Mouse (Mus musculus): ENCODE results near the gene Atp6v1g2. TPM values are rescaled to one million over a fixed set of nuclear protein-coding genes. Genes with fewer than 3 reads are reported as not detected.

The Atp6v1g2 gene
- polyA plus RNA-seq, 1 experiment from 2014 or later, result 5.2 TPM

DNA sequence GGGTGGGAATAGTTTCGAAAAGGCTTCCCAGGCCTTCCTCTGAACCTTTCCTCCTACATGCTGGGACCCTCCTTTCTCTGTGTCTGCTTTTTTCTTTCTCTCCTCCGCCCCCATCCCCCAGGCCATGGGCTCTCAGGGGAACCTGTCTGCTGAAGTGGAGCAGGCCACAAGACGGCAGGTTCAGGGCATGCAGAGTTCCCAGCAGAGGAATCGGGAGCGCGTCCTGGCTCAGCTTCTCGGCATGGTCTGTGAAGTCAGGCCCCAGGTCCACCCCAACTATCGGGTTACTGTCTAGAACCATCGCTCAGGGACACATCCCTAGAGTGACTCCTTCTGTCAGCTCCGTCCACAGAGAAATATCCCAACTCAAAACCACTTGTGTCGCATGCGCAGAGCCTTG is 4.0 kb downstream of the Atp6v1g2 start:
- 81% methylated on average over 12 of the region's 12 CpGs for WGBS

DNA sequence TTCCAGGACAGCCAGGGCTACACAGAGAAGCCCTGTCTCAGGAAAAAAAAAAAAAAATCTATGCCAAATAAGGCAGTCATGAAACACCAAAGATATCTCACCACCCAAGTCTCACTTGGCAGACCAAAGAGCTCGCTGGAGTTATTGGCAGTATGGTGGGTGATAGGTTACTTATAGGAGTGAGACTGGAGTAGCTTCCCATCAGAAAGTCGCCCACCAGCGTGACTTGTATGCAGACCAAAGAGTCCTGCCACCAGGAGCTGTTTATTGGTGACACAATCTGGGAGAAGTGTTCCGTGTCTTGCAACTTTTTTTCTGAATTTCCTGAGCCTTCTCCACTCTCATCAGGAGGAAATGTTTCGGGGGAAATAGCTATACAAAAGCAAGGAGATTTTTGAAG is 6.2 kb downstream of the Atp6v1g2 start:
- Histone ChIP-seq H3K27ac (replicated peaks; ENCODE audit: low read depth, low read length) (no peak overlapping the region), H3K27me3 (replicated peaks; ENCODE audit: control insufficient read depth, insufficient read depth, low read length) (no peaks in the 10 kb centered on the region), H3K36me3 (ENCODE audit: control insufficient read depth, insufficient read depth, low read length) (peaks cover 19% of the 10 kb centered on the region), H3K9ac (ENCODE audit: low read depth, low read length) (no peak overlapping the region), H3K4me1 (ENCODE audit: control insufficient read depth, insufficient read depth, low read length) (peaks cover 22% of the 10 kb centered on the region), H3K4me2 (ENCODE audit: low read depth, low read length) (no peak overlapping the region), H3K4me3 (ENCODE audit: low read depth, low read length) (no peak overlapping the region), H3K9me3 (ENCODE audit: control insufficient read depth, low read length) (no peaks in the 10 kb centered on the region)
- ATAC-seq (ENCODE audit: low read depth) (no peak), DNase-seq (ENCODE audit: low spot score) (no peak)
- 80% methylated on average over 5 of the region's 5 CpGs for WGBS

More for the DNA sequence above, 4.0 kb downstream of the Atp6v1g2 start:
- ATAC-seq (ENCODE audit: low read depth) (no peak), DNase-seq (ENCODE audit: low spot score) (no peak)
- peaks cover 10% of the 10 kb centered on the region; the same call in 1 of the 2 replicates for H3K36me3 ChIP-seq (ENCODE audit: control insufficient read depth, insufficient read depth, low read length)
- no peak overlapping the region for H3K9ac ChIP-seq (ENCODE audit: low read depth, low read length)
- no peaks in the 10 kb centered on the region for H3K9me3 ChIP-seq (ENCODE audit: control insufficient read depth, low read length)
- no peak overlapping the region for H3K27ac ChIP-seq (replicated peaks; ENCODE audit: low read depth, low read length)
- no peak overlapping the region for H3K4me3 ChIP-seq (ENCODE audit: low read depth, low read length)
- peaks cover 10% of the 10 kb centered on the region; the same call in 1 of the 2 replicates for H3K4me1 ChIP-seq (ENCODE audit: control insufficient read depth, insufficient read depth, low read length)
- no peak overlapping the region for H3K4me2 ChIP-seq (ENCODE audit: low read depth, low read length)
- H3K27me3 ChIP-seq (replicated peaks; ENCODE audit: control insufficient read depth, insufficient read depth, low read length), result no peaks in the 10 kb centered on the region

GRCm38 (mm10) chr17:35240384-35241304 is 7.2 kb downstream of the Atp6v1g2 start:
- Histone ChIP-seq H3K4me2 (ENCODE audit: low read depth, low read length) (peak overlapping the region; percentile 86), H3K4me3 (ENCODE audit: low read depth, low read length) (peak overlapping the region; percentile 96), H3K27ac (replicated peaks; ENCODE audit: low read depth, low read length) (peak overlapping the region; percentile 99), H3K9ac (ENCODE audit: low read depth, low read length) (peak overlapping the region; percentile 100), H3K36me3 (ENCODE audit: control insufficient read depth, insufficient read depth, low read length) (peaks cover 28% of the 10 kb centered on the region), H3K9me3 (ENCODE audit: control insufficient read depth, low read length) (no peaks in the 10 kb centered on the region), H3K27me3 (replicated peaks; ENCODE audit: control insufficient read depth, insufficient read depth, low read length) (no peaks in the 10 kb centered on the region), H3K4me1 (ENCODE audit: control insufficient read depth, insufficient read depth, low read length) (peaks cover 21% of the 10 kb centered on the region)
- DNase-seq (ENCODE audit: low spot score), result no peak
- no peak for ATAC-seq (ENCODE audit: low read depth)
- WGBS, result 28% methylated on average over 12 of the region's 12 CpGs

DNA sequence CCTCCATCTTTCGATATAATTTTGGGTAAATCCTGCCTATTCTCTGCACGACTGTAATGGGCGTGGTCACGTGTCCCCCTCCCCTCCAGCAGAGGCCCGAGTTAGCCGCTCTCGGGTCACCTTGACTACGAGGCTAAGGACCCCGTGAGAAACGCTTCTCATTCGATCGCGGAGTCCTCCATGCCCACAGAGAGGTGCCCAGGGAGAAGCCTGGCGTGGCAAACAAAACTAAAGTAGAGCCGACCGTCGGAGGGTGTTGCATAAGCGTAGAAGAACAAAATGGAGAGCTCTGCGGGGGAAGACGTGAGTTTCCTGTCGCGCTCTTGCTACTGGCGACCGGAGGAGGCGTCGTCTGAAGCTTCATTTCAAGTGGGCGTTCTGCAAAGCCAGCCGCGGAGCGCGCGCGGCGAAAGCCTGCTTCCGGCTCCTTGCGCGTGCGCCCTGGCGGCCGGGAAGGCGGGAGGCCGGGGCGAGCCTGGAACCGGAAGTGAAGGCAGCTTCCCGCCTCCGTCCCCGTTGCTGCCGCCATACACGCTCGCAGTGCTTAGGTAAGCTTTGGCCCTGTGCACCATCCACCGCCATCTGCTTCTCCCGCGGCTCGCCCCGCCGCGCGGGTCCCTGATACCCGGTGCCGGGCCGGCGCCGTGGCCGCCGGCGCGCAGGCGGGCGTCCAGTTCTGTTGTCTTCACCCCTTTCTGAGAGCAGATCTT is 8.0 kb downstream of the Atp6v1g2 start, which contains the start of gene Ddx39b:
Gene Ddx39b (plus strand): TSS at position 442 of the 710 bp plus-strand sequence.
- peaks cover 36% of the 10 kb centered on the region for H3K36me3 ChIP-seq (ENCODE audit: control insufficient read depth, insufficient read depth, low read length)
- peak within 1 kb of the TSS; percentile 96 for H3K4me3 ChIP-seq (ENCODE audit: low read depth, low read length)
- H3K9me3 ChIP-seq (ENCODE audit: control insufficient read depth, low read length), result no peaks in the 10 kb centered on the region
- DNase-seq (ENCODE audit: low spot score) (peak; percentile 99), ATAC-seq (ENCODE audit: low read depth) (peak; percentile 93)
- peak within 1 kb of the TSS; percentile 100 for H3K9ac ChIP-seq (ENCODE audit: low read depth, low read length)
- H3K4me2 ChIP-seq (ENCODE audit: low read depth, low read length), result peak within 1 kb of the TSS; percentile 86
- H3K27ac ChIP-seq (replicated peaks; ENCODE audit: low read depth, low read length), result peak within 1 kb of the TSS; percentile 99
- H3K4me1 ChIP-seq (ENCODE audit: control insufficient read depth, insufficient read depth, low read length), result peaks cover 21% of the 10 kb centered on the region
- H3K27me3 ChIP-seq (replicated peaks; ENCODE audit: control insufficient read depth, insufficient read depth, low read length), result no peaks in the 10 kb centered on the region
- under 1% methylated on average over 49 of the region's 69 CpGs for WGBS

DNA sequence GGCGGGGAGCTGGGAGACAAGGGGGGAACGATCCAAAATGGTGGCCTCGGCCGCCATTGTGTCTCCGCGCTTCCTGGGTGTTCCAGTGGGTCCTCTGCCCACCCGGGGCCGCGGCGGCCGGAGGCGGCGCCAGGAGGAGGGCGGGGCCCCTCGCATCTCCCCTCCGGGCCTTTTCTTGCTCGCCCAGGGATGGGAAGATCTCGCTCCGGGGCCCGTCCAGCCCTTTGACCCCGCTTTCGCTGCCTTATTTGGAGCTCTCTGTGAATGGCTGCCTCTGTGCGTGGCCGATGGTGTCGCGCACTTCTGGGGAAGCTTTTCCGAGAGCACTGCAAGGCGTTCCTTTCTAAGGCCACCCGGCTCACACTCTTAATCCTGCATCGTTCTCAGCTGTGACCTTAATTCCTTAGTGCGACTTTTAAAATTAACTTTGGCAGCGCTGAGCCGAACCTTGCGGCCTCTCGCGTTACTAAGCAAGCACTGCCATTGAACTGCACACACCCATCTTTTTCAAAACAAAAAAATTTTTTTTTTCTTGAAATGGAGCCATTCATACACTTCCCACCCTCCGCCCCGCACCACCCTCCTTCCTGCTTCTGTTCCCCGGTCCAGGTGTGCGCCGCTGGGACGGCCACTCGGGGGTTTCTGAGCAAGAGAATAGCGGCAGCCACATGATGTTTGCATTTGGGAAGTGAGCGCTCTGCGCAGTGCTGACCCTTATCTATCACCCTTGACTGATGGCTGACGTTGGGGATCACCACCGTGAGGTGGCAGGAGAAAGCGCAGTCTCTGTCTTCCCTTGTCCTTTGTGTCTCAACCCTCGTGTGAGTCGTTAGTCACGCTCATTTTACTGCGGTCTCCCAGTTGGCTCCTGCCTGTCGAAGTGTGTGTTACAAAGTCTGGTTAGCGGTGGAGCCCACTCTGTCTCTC is 8.8 kb downstream of the Atp6v1g2 start:
- peak; percentile 28 for ATAC-seq (ENCODE audit: low read depth)

GRCm38 (mm10) chr17:35243086-35243485 is 9.6 kb downstream of the Atp6v1g2 start:
- Histone ChIP-seq H3K36me3 (ENCODE audit: control insufficient read depth, insufficient read depth, low read length) (peaks cover 53% of the 10 kb centered on the region), H3K4me3 (ENCODE audit: low read depth, low read length) (peak overlapping the region; percentile 96), H3K27ac (replicated peaks; ENCODE audit: low read depth, low read length) (peak overlapping the region; percentile 99; the same call in 1 of the 2 replicates), H3K27me3 (replicated peaks; ENCODE audit: control insufficient read depth, insufficient read depth, low read length) (no peaks in the 10 kb centered on the region), H3K4me2 (ENCODE audit: low read depth, low read length) (peak overlapping the region; percentile 86), H3K9ac (ENCODE audit: low read depth, low read length) (peak overlapping the region; percentile 100), H3K4me1 (ENCODE audit: control insufficient read depth, insufficient read depth, low read length) (peaks cover 21% of the 10 kb centered on the region), H3K9me3 (ENCODE audit: control insufficient read depth, low read length) (no peaks in the 10 kb centered on the region)
- DNase-seq (ENCODE audit: low spot score), result peak; percentile 56
- ATAC-seq (ENCODE audit: low read depth), result no peak
- 5% methylated on average over 16 of the region's 16 CpGs for WGBS

More for the DNA sequence above, 8.8 kb downstream of the Atp6v1g2 start:
- under 1% methylated on average over 39 of the region's 55 CpGs for WGBS
- peak overlapping the region; percentile 86 for H3K4me2 ChIP-seq (ENCODE audit: low read depth, low read length)
- H3K4me1 ChIP-seq (ENCODE audit: control insufficient read depth, insufficient read depth, low read length), result peaks cover 21% of the 10 kb centered on the region
- H3K27me3 ChIP-seq (replicated peaks; ENCODE audit: control insufficient read depth, insufficient read depth, low read length), result no peaks in the 10 kb centered on the region
- peak overlapping the region; percentile 100 for H3K9ac ChIP-seq (ENCODE audit: low read depth, low read length)
- H3K9me3 ChIP-seq (ENCODE audit: control insufficient read depth, low read length), result no peaks in the 10 kb centered on the region
- H3K27ac ChIP-seq (replicated peaks; ENCODE audit: low read depth, low read length), result peak overlapping the region; percentile 99
- peak overlapping the region; percentile 96 for H3K4me3 ChIP-seq (ENCODE audit: low read depth, low read length)
- peaks cover 45% of the 10 kb centered on the region for H3K36me3 ChIP-seq (ENCODE audit: control insufficient read depth, insufficient read depth, low read length)
- peak; percentile 84 for DNase-seq (ENCODE audit: low spot score)

DNA sequence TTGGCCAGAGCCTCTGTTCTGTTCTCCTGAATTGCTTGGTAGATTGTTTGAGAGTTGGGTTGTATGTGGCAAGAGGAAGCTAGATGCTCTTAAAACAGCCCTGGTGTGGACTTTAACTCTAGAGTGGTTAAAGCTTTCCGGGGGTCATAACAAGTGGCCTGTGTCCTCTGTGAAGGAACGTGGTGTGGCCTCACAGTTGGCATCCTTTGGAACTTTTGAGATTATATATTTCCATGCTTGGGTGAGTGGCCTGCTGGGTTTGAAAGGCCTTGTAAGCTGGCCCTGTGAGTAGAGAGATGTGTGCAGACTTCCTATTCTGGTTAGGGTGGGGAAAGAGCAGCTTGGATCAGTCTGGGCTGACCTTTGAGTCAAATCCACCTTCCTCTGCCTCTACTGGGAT is 11.5 kb downstream of the Atp6v1g2 start:
- Histone ChIP-seq H3K27me3 (replicated peaks; ENCODE audit: control insufficient read depth, insufficient read depth, low read length) (no peaks in the 10 kb centered on the region), H3K36me3 (ENCODE audit: control insufficient read depth, insufficient read depth, low read length) (peaks cover 72% of the 10 kb centered on the region), H3K4me3 (ENCODE audit: low read depth, low read length) (peak overlapping the region; percentile 96; the same call in 1 of the 2 replicates), H3K27ac (replicated peaks; ENCODE audit: low read depth, low read length) (no peak overlapping the region), H3K4me2 (ENCODE audit: low read depth, low read length) (peak overlapping the region; percentile 86), H3K9ac (ENCODE audit: low read depth, low read length) (peak overlapping the region; percentile 40; the same call in 1 of the 2 replicates), H3K4me1 (ENCODE audit: control insufficient read depth, insufficient read depth, low read length) (peaks cover 21% of the 10 kb centered on the region), H3K9me3 (ENCODE audit: control insufficient read depth, low read length) (no peaks in the 10 kb centered on the region)
- DNase-seq (ENCODE audit: low spot score), result no peak
- 80% methylated on average over 2 of the region's 2 CpGs for WGBS
- ATAC-seq (ENCODE audit: low read depth), result no peak

All from embryonic facial prominence, embryonic 14.5 days (tissue).